Mouse (Mus musculus): Measurements from ENCODE around the gene Fzd4.

Fzd4 gene

DNA sequence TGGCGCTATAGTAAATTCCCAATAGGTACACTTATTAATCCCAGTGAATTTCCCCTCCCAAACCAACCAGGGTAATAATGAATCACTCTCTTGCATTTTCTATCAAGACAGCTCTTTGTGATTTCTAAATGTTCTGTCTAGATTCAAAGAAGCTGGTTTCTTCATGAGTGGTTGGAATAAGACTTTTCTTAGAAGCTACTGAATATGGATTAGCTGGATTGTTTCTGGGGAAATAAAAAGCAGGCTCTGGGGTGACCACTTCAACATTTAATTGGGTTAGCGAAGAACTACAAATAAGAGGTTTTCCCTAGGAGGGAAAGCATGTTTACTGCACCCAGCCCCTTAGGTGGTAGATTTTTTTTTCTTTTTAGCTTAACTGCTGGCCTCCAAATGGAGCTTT, 3.4 kb upstream of the Fzd4 start:
- no peak for DNase-seq (ENCODE audit: extremely low spot score, low spot score)

DNA sequence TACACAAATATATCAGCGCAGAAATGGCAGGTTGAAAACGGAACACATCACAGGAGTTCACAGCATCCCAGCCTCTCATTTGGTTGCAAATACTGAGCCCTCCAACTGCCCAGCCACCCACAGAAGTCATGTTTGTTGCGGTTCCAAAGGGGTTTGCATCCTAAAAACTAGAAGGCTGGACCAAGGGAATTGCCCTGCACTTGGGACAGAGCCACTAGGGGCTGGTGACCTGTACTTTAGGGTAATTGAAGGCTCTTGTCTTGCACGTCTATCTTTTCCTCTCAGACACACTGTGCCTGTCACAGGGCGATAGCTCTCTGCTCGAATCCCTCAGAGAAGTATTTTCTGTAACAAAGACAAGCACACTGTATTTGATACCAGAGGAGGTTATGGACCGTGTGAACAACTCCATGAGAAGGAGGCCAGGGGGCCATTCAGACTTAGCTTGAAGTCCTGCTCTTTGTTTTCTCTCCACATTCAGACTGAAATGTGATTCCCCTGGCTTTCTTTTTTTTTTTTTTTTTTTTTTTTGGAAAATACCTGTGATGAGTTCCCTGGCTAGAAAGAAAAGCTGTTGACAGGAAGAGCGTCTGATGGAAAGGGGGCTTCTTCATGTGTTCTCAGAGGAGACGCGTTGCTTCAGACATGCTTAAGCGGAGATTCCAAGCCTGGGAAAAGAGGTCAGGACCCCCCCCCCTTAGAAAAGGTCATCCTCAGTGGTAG, 2.9 kb upstream of the Fzd4 start:
- DNase-seq (ENCODE audit: extremely low spot score, low spot score), result no peak

DNA sequence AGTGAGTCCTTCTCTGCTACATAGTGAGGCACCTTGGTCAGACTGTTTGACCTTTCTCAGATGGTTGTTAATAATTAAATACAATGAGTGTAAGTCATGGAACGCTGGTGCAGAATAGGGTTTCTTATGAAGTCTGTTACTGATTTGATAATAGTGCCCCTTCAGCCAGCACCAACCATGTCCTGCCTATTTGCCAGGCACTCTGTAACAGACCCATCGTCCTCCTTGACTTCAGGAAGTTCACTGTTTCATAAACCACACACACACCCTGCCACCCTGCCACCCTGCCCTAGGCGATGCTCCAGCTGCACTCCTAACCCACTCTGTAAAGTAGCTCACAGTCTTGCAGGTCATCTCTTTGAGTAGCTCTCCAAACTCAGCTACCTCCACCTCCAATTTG, 2.2 kb upstream of the Fzd4 start:
- DNase-seq (ENCODE audit: extremely low spot score, low spot score), result no peak

GRCm38 (mm10) chr7:89403053-89403972, 842 bp upstream of the Fzd4 start:
- peak; percentile 80 for DNase-seq (ENCODE audit: extremely low spot score, low spot score)

GRCm38 (mm10) chr7:89404734-89405440, 732 bp downstream of the Fzd4 start:
- peak; percentile 61 for DNase-seq (ENCODE audit: extremely low spot score, low spot score)

GRCm38 (mm10) chr7:89406011-89406410, 1.9 kb downstream of the Fzd4 start:
- no peak for DNase-seq (ENCODE audit: extremely low spot score, low spot score)

- DNase-seq (ENCODE audit: extremely low spot score, low spot score), result no peak
These were observed 3.1 kb downstream of the Fzd4 start for GRCm38 (mm10) chr7:89407006-89407940.

- DNase-seq (ENCODE audit: extremely low spot score, low spot score), result no peak
These were observed 6.1 kb downstream of the Fzd4 start for GRCm38 (mm10) chr7:89410294-89410693.

GRCm38 (mm10) chr7:89411346-89411745, 7.2 kb downstream of the Fzd4 start:
- DNase-seq (ENCODE audit: extremely low spot score, low spot score), result no peak

DNA sequence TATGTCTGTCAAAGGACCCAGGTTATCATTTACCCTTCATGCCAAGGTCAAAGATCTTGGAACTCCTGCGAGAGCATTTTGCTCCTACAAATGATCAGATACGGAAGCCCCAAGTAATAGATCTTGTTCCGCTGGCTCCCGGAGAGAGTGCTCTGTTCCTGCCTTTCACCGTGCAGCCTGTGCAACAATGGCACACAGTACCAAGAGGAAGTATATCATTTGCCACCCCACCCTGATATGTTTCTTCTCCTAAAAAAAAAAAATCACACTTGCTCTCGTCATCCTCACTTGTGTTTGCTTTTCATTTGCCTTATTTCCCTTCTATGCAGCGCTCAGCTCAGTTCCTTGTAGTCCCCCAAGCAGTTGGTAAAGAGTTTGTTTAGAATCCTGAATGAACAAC, 7.9 kb downstream of the Fzd4 start:
- DNase-seq (ENCODE audit: extremely low spot score, low spot score), result no peak

DNA sequence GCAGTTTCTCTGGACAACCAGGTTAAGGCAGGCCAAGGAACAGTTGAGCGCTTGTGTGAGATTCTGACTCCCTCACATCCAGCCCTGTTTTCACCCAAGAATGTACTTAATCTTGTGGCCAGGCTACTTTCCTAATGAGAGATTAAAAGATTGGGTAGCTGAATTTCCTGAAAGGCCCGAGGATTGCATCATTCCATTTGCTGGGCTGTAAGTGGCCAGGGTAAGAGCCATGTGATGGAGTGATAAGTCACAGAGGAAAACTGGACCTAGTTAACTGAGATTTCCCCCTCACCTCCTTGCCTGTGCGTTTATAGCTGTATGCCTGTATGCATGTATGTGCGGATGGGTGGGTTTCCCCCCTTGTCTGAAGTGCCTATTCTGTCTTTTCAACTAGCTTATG, 11.9 kb downstream of the Fzd4 start:
- no peak for DNase-seq (ENCODE audit: extremely low spot score, low spot score)

DNA sequence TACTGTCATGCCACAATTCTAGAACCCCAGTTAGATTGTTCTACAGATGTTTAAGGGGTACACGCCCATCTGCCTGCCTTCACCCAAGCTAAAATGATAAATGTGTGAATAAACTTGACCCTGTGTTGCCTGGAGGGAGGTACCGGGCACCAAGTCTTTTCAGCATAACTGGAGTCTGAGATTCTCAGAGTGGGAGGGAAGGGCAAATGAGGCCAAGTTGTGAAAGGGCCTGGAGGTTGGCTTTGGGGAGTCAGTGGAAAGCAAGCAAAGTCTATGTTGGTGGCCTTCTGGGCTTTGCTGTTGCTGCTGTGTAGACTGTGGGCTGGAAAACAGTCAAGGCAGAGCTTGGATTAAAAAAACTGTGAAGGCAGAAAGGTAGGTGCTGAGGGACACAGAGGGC, 13.6 kb downstream of the Fzd4 start:
- no peak for DNase-seq (ENCODE audit: extremely low spot score, low spot score)

- DNase-seq (ENCODE audit: extremely low spot score, low spot score), result no peak
These were observed 14.0 kb downstream of the Fzd4 start for GRCm38 (mm10) chr7:89418127-89418653.

DNA sequence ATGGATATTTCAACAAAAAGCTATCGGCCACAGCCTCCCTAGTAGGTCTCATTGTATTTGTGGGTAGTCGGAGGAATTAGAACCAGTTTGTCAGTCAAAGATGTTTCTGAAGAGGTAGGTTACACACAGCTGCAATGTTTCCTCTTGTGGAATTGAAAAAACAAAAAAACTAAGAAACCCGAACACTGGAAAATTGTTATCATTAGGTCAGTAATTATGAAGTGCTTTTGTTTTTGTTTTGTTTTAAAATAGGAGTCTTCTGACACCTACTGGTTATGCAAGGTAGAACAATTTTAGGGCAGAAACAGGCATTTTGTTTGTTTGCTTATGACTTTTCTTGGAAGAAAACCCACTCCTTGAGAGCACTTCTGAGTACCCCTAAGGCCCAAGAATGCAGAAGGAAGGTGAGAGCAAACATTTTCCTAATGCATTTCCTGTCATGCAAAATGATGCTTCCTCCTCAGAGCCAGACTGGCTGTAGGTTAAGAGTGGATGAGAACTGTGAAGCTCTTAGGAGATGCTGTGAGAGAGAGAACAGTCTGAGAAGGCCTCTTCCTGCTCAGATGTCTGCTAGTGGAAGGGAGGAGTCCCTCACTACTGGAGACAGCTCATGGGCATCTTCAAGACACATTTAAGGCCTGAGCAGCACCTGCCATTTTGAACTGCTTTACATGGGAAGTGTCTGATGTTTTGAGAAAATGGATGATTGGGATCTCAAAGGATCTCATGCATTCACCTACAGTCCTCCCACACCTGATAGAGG, 14.9 kb downstream of the Fzd4 start:
- no peak for DNase-seq (ENCODE audit: extremely low spot score, low spot score)

DNA sequence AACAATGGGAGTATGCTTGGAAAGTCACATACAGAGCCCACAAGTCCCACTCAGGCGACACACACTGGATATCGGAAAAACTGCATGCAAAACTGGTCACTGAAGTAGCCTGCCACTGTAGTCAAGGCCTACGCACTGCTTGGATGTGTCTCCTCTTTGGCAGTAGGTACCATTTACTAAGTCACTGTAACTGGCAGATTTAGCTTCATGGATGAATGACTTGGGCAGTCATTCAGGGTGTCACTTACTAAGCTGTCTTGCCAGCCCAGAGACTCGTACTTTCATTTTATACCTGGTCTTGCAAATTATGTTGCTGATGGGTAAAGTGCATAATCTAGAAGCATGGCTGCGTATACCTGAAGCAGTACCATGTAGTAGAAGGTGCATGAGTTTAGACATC, 17.1 kb downstream of the Fzd4 start:
- no peak for DNase-seq (ENCODE audit: extremely low spot score, low spot score)

DNA sequence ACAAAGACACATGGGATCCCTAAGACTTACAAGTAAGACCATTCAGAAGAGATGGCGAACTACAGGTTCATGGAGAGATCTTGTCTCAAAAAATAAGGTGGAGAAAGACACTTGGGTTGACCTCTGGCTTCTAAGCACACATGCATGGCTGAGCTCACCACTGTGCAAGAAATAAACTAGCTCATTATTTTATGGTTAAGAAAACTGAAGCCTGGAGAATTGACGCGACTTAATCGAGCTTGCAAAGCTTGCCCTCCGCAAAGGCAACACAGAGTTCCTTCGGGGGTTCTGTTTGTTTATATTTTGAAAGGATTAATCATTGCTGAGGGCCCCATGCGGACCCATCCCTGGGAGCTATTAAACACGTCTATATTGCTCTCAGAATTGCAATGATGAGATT, 18.5 kb downstream of the Fzd4 start:
- no peak for DNase-seq (ENCODE audit: extremely low spot score, low spot score)

- DNase-seq (ENCODE audit: extremely low spot score, low spot score), result no peak
These were observed 19.0 kb downstream of the Fzd4 start for GRCm38 (mm10) chr7:89423194-89423593.

DNA sequence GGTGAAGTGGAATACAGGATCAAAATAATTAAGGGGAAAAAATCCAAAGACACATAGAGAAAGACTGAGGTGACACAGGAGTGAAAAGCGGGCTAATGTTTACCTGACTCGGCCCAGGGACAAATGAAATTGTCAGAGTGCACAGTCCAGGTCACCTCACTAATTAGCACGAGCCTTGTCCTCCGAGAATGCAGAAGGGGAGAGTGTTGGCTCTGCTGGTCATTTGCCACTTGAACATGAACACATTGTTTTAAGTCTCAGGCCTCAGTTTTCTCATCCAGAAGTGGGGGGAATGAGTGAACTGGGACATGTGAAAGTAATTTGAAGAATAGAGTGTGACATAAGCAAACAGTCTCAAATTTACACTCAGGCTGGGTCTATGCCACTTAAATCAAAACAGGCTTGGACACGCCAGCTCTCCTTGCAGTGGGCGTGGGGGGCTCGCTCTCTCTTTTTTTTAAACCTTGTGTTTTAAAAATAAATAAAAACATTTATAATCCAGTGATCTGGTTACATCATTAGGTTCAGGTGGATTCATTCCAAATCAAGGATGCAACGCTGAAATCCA, 19.6 kb downstream of the Fzd4 start:
- no peak for DNase-seq (ENCODE audit: extremely low spot score, low spot score)

GRCm38 (mm10) chr7:89424659-89425058, 20.5 kb downstream of the Fzd4 start:
- DNase-seq (ENCODE audit: extremely low spot score, low spot score), result no peak

Data from neural tube, embryonic 10.5 days (tissue).